Mouse (Mus musculus) heart, postnatal 0 days (tissue): ENCODE data around the gene Acsf3.

Experiments used
- CTCF ChIP-seq: IDR thresholded peaks from 2 replicates; pipeline ENCODE4 v1.5.1; 2016; ENCODE audit warnings: antibody characterized with exemption, control low read depth, low read depth
- EP300 ChIP-seq: IDR thresholded peaks from 2 replicates; pipeline ENCODE4 v1.6.1; 2016; ENCODE audit warnings: antibody characterized with exemption, low read depth

GRCm38 (mm10) chr8:122817724-122818496 is 42.6 kb downstream of the Acsf3 start:
- TF ChIP-seq CTCF (no peak), EP300 (no peak)
